Mouse (Mus musculus): ENCODE measurements at regions not wholly inside any gene's neighbourhood (a gene's known extent, or its start where the extent isn't known, plus 50 kb on each side); places are given as distances from the start of the nearest gene placed in this dataset.

GRCm38 (mm10) chr4:26474913-26475312 lies 128.2 kb upstream of the Manea start:
- no peak overlapping the region for H3K27ac ChIP-seq (ENCODE audit: insufficient read depth, low read length)
- TF ChIP-seq CTCF (IDR thresholded peaks at IDR 0.05; ENCODE audit: extremely low read depth, insufficient read depth, low read length) (no peak), POLR2A (IDR thresholded peaks at IDR 0.05; ENCODE audit: extremely low read depth, insufficient read depth, low read length) (no peak)

GRCm38 (mm10) chr4:26441533-26441932 lies 94.8 kb upstream of the Manea start:
- no peak for TF ChIP-seq CTCF (IDR thresholded peaks at IDR 0.05; ENCODE audit: extremely low read depth, insufficient read depth, low read length)
- no peak for TF ChIP-seq POLR2A (IDR thresholded peaks at IDR 0.05; ENCODE audit: extremely low read depth, insufficient read depth, low read length)
- H3K27ac ChIP-seq (ENCODE audit: insufficient read depth, low read length): no peak overlapping the region
- no peaks in the 10 kb centered on the region for H3K4me1 ChIP-seq (ENCODE audit: control insufficient read depth, insufficient read depth, low read length)
- H3K4me3 ChIP-seq (ENCODE audit: insufficient read depth, low read length): no peak overlapping the region

More at GRCm38 (mm10) chr4:26474913-26475312, 128.2 kb upstream of the Manea start:
- Histone ChIP-seq H3K4me3 (ENCODE audit: insufficient read depth, low read length) (no peak overlapping the region), H3K4me1 (ENCODE audit: control insufficient read depth, insufficient read depth, low read length) (no peaks in the 10 kb centered on the region)

GRCm38 (mm10) chr4:26422084-26422483 lies 75.4 kb upstream of the Manea start:
- H3K4me3 ChIP-seq (ENCODE audit: insufficient read depth, low read length): no peak overlapping the region
- no peak for TF ChIP-seq POLR2A (IDR thresholded peaks at IDR 0.05; ENCODE audit: extremely low read depth, insufficient read depth, low read length)
- no peak for TF ChIP-seq CTCF (IDR thresholded peaks at IDR 0.05; ENCODE audit: extremely low read depth, insufficient read depth, low read length)
- H3K4me1 ChIP-seq (ENCODE audit: control insufficient read depth, insufficient read depth, low read length): no peaks in the 10 kb centered on the region
- no peak overlapping the region for H3K27ac ChIP-seq (ENCODE audit: insufficient read depth, low read length)

- TF ChIP-seq POLR2A (IDR thresholded peaks at IDR 0.05; ENCODE audit: extremely low read depth, insufficient read depth, low read length): no peak
- Histone ChIP-seq H3K4me1 (ENCODE audit: control insufficient read depth, insufficient read depth, low read length) (no peaks in the 10 kb centered on the region), H3K27ac (ENCODE audit: insufficient read depth, low read length) (no peak overlapping the region), H3K4me3 (ENCODE audit: insufficient read depth, low read length) (no peak overlapping the region)
These were observed 57.6 kb upstream of the Manea start for GRCm38 (mm10) chr4:26404266-26404665.

- TF ChIP-seq POLR2A (IDR thresholded peaks at IDR 0.05; ENCODE audit: extremely low read depth, insufficient read depth, low read length) (no peak), CTCF (IDR thresholded peaks at IDR 0.05; ENCODE audit: extremely low read depth, insufficient read depth, low read length) (no peak)
- H3K27ac ChIP-seq (ENCODE audit: insufficient read depth, low read length): no peak overlapping the region
- no peak overlapping the region for H3K4me3 ChIP-seq (ENCODE audit: insufficient read depth, low read length)
- H3K4me1 ChIP-seq (ENCODE audit: control insufficient read depth, insufficient read depth, low read length): no peaks in the 10 kb centered on the region
These were observed 55.5 kb upstream of the Manea start for GRCm38 (mm10) chr4:26402213-26402612.
